Mouse (Mus musculus) inflammation-experienced regulatory T-cells, adult 6 months (primary cell): Measurements from ENCODE around the gene Phf5a. TPM values are rescaled to one million over a fixed set of nuclear protein-coding genes. Genes with fewer than 3 reads are reported as not detected.

Source experiments
- ATAC-seq: one replicate; pipeline ENCODE4 v1.8.0; 2017
- polyA plus RNA-seq, 3 experiments: library from polyadenylated mRNA; unstranded; fragments of 100-300 nt; shearing (Covaris generic); gene quantifications; one replicate each; pipeline ENCODE4 v1.2.1; 2017

The Phf5a gene
- polyA plus RNA-seq, 3 experiments from 2014 or later, result 79.6 to 117 (median 95.2) TPM

DNA sequence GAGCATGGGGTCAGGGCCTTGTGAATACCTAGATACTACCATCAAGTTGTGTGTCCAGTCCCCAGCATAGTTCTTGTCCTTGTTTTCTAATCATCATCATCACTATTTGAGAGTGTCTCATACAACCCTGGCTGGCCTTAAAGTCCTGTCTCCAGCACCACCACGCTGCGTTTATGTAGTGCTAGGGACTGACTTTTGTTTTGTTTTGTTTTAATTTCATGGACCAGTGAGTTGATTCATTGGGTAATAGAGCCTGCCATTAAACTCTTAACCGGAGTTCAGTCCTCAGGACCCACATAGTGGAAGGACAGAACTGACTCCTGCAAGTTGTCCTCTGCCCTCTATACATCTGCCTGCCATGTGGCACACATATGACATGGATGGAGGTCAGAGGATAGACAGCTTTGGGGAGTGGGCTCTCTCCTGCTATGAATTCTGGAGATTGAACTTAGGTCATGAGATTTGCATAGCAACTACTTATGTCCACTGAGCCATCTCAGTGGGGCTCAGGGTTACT, 13.8 kb upstream of the Phf5a start:
- no peak for ATAC-seq

DNA sequence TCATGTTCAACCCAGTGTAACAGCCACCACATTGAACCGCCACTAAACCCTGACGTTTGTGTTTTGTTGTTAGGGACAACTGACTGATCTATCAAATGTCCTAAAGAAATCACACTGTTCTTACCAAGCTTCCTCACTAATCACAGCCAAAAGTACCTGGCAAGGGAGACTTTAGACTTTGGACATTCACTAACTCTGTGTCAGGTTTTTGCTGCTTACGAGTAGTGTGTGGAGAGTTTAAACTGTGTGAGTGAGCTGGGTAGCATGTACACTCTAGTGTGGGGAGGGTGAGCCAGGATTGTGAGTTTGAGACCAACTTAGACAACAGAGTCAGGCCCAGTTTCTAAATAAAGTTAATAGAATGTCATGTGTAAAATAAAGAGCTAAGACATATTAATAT, 10.6 kb upstream of the Phf5a start:
- ATAC-seq, result no peak

DNA sequence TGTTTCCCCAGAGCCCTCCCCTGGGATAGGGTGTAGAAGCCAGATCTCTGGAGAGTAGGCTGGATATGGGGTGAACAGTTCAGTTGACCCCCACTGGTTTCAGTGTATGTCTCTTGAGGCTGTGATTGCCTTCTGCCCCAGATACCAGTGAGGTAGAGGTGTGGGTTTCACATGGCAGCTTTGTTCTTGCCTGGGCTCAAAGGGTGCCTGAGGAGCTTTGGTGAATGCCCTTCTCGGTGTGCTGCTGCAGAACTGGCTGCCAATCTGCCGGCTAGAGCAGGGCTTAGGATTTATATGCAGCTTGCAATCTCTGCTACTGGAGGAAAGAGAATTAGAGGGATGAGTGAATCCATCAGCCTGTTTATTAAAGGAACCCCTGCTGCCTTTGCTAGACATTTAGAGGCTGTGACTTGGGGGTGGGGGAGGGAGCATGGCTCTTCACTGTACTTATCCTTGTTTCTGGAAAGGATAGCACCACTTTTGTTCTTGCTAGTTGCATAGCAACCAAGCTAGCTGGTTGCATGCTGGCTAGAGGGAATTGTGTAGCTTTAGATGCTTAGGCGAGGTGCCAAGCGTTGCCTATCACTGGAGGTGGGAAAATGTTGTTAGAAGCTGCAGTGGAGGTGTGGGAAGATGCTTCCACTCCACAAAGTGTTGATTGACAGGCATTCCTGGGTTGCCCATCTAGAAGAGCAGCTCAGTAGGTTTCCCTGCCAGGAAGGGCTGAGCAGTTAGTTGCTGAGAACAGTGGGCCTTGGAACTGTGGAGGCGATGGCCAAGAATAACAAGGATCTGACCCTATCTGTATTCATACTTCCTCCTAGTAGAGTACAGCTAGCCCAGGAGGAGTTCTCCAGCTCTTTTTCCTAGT, 8.1 kb upstream of the Phf5a start:
- ATAC-seq, result no peak

DNA sequence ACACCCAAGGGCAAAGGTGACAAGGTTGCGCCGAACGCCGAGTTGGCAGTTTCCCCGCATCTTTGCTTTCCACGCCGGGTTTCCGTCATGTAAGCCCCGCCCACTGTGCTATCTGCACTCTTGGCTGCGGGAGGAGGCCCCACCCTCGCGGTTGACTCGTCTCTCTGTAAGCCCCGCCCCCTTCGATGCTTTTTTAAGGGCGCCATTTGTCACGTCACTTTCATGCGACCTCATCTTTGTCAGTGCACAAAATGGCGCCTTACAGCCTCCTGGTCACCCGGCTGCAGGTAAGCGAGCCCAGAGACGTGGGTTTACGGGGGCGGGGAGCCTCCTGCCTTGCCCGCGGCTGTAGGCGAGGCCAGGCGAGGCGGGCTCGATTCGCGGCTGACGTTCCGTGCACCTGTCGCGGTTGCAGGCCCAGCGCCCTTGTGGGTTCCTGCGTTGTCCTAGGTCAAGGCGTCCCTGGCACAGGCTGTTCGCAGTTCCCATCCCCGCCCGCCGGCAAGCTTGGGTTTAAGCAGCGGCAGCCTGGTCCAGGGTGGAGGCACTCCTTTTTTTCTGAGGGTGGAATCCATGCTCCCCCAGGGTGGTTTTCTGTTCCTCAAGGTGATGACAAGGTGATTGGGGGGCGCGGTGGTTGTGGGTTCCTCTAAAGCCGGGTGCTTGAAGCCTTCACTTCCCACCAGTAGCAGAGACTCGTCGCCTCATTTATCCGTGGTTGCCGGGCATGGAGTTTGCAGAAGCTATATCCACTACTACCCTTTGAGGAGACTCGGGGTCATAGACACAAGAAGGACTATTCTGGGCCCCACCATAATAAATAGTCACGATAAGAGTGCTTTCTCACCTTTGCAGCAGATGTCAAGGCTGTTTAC, 788 bp upstream of the Phf5a start, which contains the start of gene Aco2:
TSS of gene Aco2 (plus strand) at position 48 of the 875 bp plus-strand sequence.
- ATAC-seq, result peak; percentile 85

DNA sequence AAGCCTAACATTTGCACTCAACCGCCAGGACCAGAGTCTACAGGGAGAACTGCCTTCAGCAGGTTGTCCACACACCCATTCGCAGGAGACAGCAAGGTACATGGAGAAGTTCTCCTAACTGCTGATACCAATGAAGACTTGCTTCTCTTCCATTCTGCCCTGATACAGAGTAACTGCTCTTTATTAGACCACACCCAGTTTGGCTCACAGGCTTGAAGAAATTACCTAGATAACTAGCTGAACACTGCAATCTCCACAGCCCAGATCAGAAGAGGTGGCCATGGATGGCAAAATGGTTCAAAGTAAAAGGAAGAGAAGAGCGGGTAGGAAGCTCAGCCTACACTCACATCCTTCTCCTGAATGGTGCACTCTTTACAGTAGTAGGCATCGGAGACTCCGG, 1.7 kb downstream of the Phf5a start:
- ATAC-seq, result no peak

DNA sequence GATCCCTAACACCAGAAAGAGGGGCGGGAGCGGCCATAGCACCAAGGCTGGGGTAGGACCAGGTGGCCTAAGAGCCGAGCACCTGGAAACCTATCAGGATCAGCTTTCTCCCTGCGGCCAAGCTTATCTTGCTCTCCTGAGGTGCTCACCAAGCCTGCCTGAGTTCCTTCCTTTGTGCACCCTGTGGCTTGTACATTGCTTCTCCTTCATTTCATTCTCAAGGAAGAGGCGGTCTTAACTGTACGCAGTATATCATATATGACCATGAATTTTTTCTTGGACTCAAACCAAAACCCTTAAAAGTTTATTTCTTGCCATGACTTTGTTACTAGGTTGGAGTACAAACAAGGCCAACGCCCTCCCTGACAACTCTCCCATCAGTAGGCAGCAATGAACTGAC, 7.5 kb downstream of the Phf5a start:
- no peak for ATAC-seq

DNA sequence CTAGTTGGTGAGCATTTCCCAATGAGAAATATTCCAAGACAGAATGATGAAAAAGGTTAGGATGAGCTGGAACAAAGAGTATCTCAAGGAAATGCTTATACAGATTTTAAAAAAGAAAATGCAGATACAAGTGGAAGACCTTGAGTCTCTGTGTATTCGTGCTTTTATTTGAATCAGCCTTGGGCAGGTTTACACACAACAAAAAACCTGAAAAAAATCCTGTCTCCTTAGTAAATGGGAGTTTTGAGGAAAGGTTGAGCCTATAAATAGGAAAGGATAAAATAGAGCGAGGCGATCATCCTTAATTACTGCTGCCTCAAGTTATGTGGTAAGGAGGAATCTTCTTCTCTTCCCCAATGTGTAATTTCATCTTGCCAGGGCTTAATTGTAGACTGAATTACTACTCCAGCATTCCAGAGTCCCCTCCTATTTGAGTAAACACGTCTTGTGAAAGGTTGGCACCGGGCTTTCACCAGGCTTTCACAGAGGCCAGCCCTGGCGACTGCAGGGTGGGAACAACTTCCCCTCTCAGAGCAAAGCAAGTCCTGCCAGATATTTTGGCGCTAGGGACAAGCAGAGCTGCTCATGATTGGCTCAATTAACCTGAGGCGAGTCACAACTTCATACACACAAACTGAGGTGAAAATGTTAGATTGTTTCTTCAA, 11.1 kb downstream of the Phf5a start:
- no peak for ATAC-seq

DNA sequence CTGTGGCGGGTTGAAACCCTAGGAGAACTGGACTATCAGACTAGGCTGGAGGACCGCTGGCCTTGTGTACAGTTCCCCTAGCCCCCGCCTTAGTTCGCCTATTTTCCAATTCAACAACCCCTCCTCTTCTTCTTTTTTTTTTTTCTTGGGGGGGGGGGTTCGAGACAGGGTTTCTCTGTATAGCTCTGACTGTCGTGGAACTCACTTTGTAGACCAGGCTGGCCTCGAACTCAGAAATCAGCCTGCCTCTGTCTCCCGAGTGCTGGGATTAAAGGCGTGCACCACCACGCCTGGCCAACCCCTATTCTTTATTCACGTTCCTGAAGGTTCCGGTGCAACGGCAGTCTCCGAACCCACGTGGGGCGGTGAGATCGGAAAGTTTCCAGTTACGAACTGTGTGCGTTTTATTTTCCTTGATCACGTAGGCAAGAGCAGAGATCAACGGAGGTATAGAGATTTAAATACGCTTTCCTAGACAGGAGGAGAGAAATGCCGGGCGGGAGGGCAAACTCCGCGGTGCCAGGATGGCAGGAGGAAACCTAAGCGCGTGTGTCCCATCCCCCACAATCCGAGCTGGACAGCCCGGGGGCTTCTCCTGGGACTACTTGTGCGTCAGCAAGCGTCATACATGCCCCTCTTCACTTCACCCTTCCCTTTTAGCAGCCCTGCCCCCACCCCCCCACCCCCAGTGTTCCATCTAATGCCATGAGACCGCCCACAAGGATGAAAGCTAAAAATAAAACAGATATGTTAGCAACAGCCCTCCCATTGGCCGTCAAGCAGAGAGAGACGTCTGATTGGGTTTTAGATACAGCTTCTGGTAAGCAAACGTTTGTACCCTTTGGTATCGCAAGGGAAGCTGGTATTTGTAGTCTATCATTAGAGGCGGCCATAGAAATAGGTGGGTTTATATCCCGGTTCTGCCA, 12.1 kb downstream of the Phf5a start:
- ATAC-seq, result peak; percentile 71

DNA sequence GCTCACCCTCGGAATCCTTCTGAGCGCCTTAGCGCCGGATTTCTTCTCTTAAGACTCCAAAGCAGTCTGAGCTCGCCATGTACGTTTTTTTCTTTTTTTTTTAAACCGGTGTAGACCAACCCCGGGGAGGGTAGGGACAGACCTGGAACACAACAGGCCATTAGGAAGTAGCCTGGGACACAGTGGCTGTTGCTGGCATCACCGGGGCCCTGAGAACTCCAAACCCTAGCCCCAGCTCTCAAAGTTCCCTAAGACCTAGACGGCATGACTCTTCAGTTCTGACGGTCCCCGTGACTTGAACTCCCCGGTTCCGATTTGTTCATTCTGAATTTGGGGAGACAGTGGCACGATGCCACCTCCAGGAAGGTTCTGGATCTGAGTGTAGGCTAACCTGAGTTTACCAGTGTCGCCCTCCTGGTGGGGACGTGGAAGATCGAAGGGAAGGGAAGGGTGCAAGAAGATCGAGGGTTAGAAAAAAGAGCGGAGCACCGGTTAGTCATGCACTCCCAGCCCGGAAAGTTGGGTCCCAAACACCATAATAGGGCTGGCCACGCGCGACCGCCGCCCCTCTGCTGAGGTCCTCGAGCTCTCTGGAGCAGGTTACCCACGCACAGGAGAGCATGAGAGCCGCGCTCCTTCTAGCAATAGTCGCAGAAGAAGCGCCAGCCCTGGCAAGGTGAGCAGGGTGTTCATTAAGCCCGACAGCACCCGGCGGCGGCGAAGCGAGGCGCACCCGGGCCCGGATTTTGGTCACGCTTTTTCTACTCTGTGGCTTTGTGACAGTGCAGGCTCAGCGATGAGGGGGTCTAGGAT, 13.0 kb downstream of the Phf5a start, which contains the start of gene Tob2:
TSS of gene Tob2 (minus strand) at position 280 of the 813 bp plus-strand sequence.
- ATAC-seq, result no peak

DNA sequence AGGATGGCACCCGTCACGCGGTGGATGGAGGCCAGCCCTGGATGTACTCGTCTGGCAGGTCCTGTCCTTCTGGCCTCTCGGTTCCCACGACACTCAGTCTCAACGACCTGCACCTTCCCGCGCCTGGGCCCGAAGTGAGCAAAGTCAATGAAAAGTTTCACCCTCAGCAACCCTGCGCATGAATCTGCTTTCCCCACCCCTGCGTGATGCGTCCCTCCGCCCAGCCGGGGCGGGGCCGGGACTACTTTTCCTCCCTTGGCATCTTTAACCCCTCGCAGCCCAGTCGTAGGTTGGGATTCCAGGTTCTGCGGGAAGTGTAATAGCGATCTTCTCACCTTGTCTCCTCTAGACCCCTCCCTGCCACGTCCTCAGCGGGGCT, 13.6 kb downstream of the Phf5a start:
- peak; percentile 22 for ATAC-seq

DNA sequence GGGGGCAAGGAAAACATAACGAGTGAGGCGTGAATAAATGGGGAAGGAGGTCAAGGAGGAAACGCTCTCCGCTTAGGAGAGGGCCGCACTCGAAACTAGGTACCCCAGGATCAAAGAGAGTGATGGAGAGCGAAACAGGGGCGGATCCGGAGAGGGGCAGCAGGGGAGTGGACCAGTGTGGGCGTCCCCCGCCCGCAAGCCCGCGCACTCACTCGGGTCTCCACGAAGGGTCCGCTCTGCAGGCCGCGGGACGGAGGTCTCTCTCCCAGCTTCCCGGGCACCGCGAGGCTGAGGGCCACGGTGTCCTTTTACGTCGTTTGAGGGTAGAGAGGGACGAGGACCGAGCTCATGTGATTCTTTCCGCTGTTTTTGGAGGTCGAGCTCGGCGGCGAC, 14.0 kb downstream of the Phf5a start:
- no peak for ATAC-seq

DNA sequence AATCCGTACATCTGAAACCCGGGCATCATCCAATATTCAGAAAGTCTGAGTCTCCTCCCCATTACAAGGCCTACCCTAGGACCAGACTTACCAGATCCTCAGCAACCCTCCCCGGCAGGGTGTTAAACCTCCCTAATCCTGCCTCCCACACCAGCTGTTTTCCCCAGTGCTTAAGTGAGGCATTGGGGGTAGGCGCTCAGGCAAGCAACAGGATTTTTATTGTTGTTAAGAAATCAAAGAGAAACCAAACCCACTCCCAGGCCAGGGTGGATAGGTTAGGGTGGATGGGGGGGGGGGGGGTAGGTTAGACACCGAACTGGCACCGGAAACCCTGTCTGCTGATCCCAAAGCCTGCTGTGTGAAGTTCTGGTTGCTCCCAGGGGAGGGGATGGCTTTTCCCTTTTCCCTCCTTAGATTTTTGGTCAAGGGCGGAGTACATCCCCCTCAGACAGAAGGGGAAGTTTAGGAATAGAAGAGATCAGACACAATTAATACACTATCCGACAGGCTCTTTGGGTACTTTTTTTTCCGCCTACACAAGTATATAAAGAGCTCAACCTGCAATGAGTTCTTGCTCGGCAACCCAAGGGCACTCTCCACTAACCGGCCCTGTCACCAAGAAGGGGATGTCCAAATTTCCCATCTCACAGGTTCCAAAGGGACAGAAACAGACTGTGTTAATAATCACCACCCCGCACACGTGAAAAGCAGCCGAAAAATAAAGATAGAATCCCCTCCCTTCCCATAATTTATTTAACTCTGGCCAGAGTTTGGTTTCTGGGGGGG, 14.6 kb downstream of the Phf5a start:
- no peak for ATAC-seq

DNA sequence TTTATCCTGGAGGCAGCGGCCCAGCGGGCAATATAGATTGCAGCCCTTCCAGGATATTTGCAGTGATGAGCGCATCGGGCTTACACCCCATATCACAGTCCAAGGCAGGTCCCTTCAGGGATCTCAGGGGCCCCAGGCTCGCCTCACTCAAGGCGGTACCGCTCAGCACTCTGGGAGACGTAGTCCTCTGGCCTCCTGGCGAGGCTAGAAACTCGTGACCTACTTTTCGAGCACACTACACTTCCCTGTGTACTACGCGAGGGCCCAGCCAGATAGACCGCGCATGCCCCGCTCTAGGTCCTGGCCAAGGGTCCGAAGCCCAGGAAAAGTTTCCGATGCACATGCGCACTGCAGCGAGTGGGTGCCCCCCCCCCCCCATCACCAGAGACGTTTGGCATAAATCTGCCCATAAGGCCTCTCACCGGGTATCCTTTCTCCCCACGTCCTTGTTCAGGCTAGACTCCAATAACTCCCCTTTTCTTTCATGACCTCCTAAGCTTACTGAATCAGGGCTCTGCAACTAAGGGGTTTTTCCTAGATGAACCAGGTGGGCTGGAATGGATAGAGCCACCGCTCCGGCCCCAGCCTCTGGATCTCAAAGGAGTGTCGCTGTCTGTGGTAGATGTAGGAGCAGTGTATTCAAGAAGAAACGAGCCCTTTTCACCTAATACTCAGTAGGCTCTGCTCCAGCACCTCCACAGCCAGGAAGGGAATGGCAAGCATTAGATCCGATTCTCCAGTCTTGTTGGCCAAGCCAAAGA, 15.5 kb downstream of the Phf5a start:
- ATAC-seq, result peak; percentile 47

DNA sequence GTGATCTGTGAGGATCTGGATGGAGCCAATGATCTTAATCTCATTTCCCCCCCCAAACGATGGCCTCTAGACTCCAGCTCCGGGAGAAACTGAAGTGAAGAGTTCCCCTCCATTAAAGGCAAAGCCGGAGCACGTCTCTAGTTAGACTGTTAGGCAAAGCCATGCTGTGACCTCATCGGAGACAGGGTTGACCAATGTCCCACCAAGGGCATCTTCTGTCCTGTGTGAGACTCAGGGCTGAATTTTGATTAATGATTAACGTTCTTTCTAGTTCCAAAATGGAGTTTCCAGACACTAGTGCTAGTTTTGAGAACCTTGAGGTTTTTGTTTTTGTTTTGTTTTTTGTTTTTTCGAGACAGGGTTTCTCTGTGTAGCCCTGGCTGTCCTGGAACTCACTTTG, 18.6 kb downstream of the Phf5a start:
- no peak for ATAC-seq

DNA sequence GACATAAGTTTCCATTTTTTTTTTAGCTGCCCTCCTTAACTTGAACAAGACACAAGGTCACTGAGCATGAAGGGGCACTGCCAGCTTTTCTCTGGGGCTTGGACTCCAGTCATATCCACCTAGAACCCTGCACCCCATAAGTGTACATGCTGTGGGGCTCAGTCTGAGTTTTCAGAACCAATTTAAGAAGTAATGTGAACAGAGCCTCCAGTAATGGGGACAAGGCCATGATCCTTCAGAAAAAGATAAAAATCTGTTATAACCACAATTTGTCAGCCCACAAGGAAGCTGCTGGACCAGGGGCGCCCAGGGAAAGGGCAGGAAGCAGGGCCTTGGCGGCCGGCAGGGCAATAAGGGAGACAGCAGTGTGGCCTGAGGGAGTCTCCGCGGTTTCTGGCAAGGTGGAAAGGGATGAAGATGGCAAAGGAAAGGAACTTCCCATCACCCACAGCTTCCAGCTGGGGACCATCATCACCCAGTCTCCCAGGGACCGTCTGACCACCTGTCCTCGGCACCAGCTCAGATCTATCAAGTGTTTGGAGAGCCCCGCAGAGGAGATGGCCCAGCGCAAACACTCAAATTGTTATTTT, 19.2 kb downstream of the Phf5a start:
- ATAC-seq, result no peak

DNA sequence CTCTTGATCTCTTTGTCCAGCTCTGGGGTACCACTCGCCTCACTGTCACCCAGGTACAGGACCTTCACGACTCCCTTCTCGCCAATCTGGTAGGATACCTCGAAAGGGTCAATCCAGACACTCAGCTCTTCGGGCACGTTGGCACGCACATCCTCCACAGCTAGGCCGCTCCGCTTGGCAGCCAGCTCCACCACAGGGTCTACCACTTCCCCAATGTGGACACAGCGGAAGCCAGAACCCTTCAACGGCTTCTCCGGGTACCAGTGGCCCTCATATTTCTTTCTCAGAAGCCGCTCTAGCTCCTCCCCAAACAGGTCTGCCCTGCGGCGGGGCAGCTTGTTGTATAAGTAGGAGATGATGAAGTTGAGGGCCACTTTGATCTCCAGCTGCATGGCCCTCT, 20.3 kb downstream of the Phf5a start:
- no peak for ATAC-seq

DNA sequence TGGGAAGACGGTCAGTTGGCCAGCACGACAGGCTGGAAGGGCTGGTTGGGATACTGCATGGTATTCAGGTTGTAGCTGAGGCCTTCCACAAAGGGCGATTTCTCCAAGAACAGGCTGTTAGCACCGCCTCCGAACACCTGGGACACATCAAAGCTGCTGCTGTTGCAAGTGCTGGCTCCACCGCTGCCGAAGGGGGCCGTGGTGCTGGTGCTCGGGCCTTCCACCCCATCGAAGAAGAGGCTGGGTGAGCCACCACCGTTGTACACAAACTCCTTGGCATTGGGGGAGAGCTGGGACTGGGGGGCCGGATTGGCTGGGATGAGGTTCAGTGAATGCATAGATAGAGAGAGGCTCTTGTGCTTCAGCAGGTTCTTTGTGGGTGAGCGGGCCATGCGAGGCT, 21.0 kb downstream of the Phf5a start:
- ATAC-seq, result no peak

DNA sequence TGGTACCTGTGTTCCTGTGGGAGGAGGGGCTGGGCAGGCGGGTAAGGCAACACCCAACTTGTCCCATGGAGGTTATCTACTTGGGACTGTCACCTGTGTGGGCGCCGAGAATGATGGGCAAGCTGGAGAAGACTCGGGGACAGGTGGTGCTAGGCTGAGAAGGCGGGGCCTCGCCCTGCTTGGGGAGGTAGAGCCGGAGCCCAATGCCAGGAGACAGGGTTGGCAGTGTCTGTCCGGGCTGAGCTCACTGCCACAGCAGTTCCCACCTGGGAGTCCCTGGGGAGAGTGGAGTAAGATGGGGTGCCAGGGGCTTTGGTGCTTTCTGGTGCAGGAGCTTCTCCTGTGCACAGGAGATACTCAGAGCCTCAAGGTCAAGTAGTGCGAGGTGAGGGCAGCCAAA, 22.6 kb downstream of the Phf5a start:
- no peak for ATAC-seq

DNA sequence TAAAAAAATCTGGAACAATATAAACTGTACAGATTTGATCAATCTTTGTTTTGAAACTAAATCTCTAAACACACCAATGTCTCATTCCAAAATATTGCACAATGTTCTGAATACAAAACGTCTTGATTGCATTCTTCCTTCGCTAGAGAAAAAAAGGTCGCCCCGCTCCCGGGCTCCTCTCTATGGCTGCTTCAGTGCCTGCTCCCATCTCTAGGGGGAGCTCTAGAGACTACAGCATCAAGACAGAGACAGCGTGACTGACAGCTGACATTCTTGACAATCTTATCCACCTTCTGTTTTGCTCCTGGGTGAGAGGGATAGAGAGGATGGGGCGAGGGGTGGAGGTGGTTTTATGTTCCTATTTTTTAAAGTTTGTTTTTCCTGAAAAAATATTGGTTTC, 23.4 kb downstream of the Phf5a start:
- ATAC-seq, result peak; percentile 86
